Mouse (Mus musculus) heart, postnatal 0 days (tissue): ENCODE measurements around the gene Aldh1b1.
A peak's percentile ranks its signal among the peaks of the same experiment; 100 is the strongest.

Experiments
- CTCF ChIP-seq: IDR thresholded peaks from 2 replicates; pipeline ENCODE4 v1.5.1; 2016; ENCODE audit warnings: antibody characterized with exemption, control low read depth, low read depth
- EP300 ChIP-seq: IDR thresholded peaks from 2 replicates; pipeline ENCODE4 v1.6.1; 2016; ENCODE audit warnings: antibody characterized with exemption, low read depth

GRCm38 (mm10) chr4:45821995-45822394, 23.2 kb downstream of the Aldh1b1 start:
- TF ChIP-seq EP300 (no peak), CTCF (0 out of 2 replicates have a peak, but pooled peaks have one; percentile 5)
